Mouse (Mus musculus) embryonic facial prominence, embryonic 13.5 days (tissue): ENCODE results near the gene Crip2. TPM values are rescaled to one million over a fixed set of nuclear protein-coding genes. Genes with fewer than 3 reads are reported as not detected.

Experiments
- ATAC-seq: fragments of 200-750 bp; cut with Nextera tagmentation; 2 replicates; pipeline ENCODE4 v1.8.0; 2017; ENCODE audit warnings: low read depth; ENCODE audit not compliant: insufficient number of reproducible peaks, insufficient read depth, low FRiP score, low TSS enrichment
- H3K27ac ChIP-seq: fragments of 300-500 bp; sonication (generic); 2 replicates; pipeline ENCODE4 v1.5.1; 2015; ENCODE audit warnings: moderate library complexity, mild to moderate bottlenecking, inconsistent platforms
- H3K27me3 ChIP-seq: fragments of 300-500 bp; sonication (generic); 2 replicates; pipeline ENCODE4 v1.6.1; 2015; ENCODE audit warnings: mild to moderate bottlenecking, inconsistent platforms
- H3K36me3 ChIP-seq: fragments of 300-500 bp; sonication (generic); 2 replicates; pipeline ENCODE4 v1.6.1; 2015; ENCODE audit warnings: mild to moderate bottlenecking, inconsistent platforms
- H3K4me1 ChIP-seq: fragments of 300-500 bp; sonication (generic); 2 replicates; pipeline ENCODE4 v1.6.1; 2015; ENCODE audit warnings: inconsistent platforms
- H3K4me2 ChIP-seq: fragments of 300-500 bp; sonication (generic); 2 replicates; pipeline ENCODE4 v1.6.1; 2015; ENCODE audit warnings: moderate library complexity, mild to moderate bottlenecking, inconsistent platforms
- H3K4me3 ChIP-seq: fragments of 300-500 bp; sonication (generic); 2 replicates; pipeline ENCODE4 v1.5.1; 2015; ENCODE audit warnings: mild to moderate bottlenecking, inconsistent platforms
- H3K9ac ChIP-seq: fragments of 300-500 bp; sonication (generic); 2 replicates; pipeline ENCODE4 v1.6.1; 2015; ENCODE audit warnings: mild to moderate bottlenecking, inconsistent platforms
- H3K9me3 ChIP-seq: fragments of 300-500 bp; sonication (generic); 2 replicates; pipeline ENCODE4 v1.6.1; 2016; ENCODE audit warnings: inconsistent platforms
- WGBS: fragments of 180-500 bp; shearing (Covaris S2); methylation state at CpG from one replicate; pipeline ENCODE4 v1.1.7; 2015; ENCODE audit warnings: mixed read lengths; 5-methylcytosine and 5-hydroxymethylcytosine counted together
- polyA plus RNA-seq: library from polyadenylated mRNA; unstranded; fragments of >200 nt; fragmentation: Nextera tagmentation; extraction: Ambion mirVana; gene quantifications from 2 replicates; pipeline ENCODE4 v1.2.1, GENCODE M21; 2015

Crip2 gene
- polyA plus RNA-seq, 1 experiment from 2014 or later: 63.4 TPM

DNA sequence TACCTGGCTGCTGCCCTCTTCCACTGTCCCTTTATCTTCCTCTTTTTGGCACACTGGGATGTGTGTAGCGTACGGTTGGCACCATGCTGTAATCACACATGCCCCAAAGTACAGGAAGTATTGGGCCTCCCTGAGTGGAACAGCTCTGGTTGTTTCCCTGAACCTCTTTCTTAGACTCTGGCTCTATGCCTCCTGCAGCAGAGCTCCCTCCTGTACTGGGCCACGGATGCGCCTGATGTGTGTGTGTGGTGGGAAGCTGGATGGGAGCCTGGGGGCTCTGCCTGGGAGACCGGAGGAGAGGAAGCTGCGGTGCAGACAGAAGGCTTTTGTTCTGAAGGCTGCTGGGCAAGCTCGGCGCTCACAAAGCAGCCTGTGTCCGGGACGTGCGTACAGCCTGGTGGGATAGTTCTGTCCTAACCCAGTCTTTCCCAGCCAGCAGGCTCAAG, 23.5 kb downstream of the Crip2 start:
- ATAC-seq: no peak; the same call in 1 of the 2 replicates
- H3K9ac ChIP-seq: peak overlapping the region; percentile 52; the same call in 1 of the 2 replicates
- WGBS: 24% methylated on average over 11 of the region's 11 CpGs

DNA sequence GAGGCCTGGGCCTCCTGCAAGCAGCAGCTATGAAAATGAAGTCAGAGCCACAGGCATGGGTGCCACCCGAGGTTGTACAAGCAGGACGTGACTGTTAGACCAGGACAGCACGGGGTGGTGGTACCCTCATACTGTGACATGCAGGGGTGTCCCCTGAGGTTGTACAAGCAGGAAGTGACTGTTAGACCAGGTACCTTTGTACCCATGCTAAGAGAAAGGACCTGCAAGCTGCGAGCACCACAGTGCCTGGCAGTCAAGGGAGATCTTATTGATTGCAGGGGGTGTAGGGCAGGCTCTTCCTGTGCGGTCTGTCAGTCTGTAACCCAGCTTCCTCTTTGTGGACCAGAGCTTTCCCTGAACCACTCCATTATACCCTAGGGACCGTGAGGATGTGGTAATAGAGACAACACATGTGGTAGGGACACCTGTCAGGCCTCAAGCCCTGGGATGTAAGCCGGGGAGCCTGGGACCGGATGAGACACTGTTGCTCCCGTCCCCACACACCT, 28.0 kb downstream of the Crip2 start:
- no peak for ATAC-seq
- WGBS: 78% methylated on average over 9 of the region's 9 CpGs
- peaks cover 11% of the 10 kb centered on the region for H3K4me1 ChIP-seq

More for the DNA sequence above, 23.5 kb downstream of the Crip2 start:
- Histone ChIP-seq H3K4me2 (no peak overlapping the region), H3K4me1 (peaks cover 20% of the 10 kb centered on the region), H3K27me3 (no peaks in the 10 kb centered on the region), H3K4me3 (no peak overlapping the region), H3K36me3 (peaks cover 38% of the 10 kb centered on the region), H3K9me3 (no peaks in the 10 kb centered on the region), H3K27ac (peak overlapping the region; percentile 77)

GRCm38 (mm10) chr12:113176960-113177725, 37.1 kb downstream of the Crip2 start:
- no peak overlapping the region for H3K27ac ChIP-seq
- no peak overlapping the region for H3K4me2 ChIP-seq
- H3K36me3 ChIP-seq: no peaks in the 10 kb centered on the region
- no peaks in the 10 kb centered on the region for H3K9me3 ChIP-seq
- ATAC-seq: no peak
- no peaks in the 10 kb centered on the region for H3K27me3 ChIP-seq
- H3K4me3 ChIP-seq: no peak overlapping the region
- no peak overlapping the region for H3K9ac ChIP-seq
- H3K4me1 ChIP-seq: no peaks in the 10 kb centered on the region
- WGBS: 86% methylated on average over 18 of the region's 18 CpGs

More for the DNA sequence above, 28.0 kb downstream of the Crip2 start:
- Histone ChIP-seq H3K27me3 (no peaks in the 10 kb centered on the region), H3K36me3 (peaks cover 10% of the 10 kb centered on the region), H3K4me2 (no peak overlapping the region), H3K4me3 (no peak overlapping the region), H3K9me3 (no peaks in the 10 kb centered on the region), H3K9ac (0 out of 2 replicates have a peak overlapping the region, but pooled peaks have one; percentile 6), H3K27ac (no peak overlapping the region)

DNA sequence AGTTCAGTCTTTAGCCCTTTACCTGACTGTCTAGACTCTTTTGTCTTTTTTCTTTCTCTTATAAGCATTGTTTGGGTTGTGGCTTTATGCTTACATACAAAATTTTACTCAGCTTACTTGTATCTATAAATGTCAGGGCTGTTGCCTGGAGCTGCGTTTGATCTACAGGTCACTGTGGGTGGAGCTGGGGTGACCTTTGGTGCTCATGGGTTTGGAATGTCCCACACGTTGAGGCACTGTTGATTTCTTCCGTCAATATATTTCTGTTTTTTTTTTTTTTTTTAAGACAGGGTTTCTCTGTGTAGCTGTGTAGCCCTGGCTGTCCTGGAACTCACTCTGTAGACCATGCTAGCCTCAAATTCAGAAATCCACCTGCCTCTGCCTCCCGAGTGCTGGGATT, 41.0 kb downstream of the Crip2 start:
- Histone ChIP-seq H3K9ac (no peak overlapping the region), H3K4me2 (no peak overlapping the region), H3K27me3 (peaks cover 17% of the 10 kb centered on the region), H3K9me3 (no peaks in the 10 kb centered on the region), H3K4me3 (no peak overlapping the region), H3K27ac (no peak overlapping the region), H3K36me3 (no peaks in the 10 kb centered on the region), H3K4me1 (peaks cover 7% of the 10 kb centered on the region; the same call in 1 of the 2 replicates)
- WGBS: 48% methylated on average over 4 of the region's 4 CpGs
- ATAC-seq: no peak

DNA sequence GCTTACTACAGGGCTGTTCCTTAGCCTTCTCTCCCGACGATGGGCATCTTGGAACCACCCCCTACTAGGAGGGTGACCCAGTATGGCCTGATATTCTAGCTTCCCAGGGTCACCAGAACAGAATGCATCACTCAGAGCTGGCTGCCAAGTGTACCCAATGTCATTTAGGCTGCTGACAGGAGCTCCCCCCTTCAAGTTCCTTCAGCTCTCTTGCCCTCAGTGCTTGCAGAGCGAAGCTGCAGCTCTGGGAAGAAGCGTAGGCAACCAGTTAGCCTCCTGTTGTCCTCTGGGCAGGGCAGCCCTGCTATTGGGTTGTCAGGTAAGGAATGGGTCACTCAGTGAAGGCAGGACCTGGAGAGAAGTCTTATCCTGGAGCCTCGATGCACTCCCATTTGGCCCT, 44.9 kb downstream of the Crip2 start:
- no peak for ATAC-seq
- H3K4me3 ChIP-seq: 0 out of 2 replicates have a peak overlapping the region, but pooled peaks have one; percentile 74
- peaks cover 19% of the 10 kb centered on the region for H3K36me3 ChIP-seq
- H3K27me3 ChIP-seq: peaks cover 38% of the 10 kb centered on the region
- no peak overlapping the region for H3K9ac ChIP-seq
- H3K9me3 ChIP-seq: no peaks in the 10 kb centered on the region
- no peak overlapping the region for H3K27ac ChIP-seq
- peak overlapping the region; percentile 85; the same call in 1 of the 2 replicates for H3K4me2 ChIP-seq
- 62% methylated on average over 5 of the region's 5 CpGs for WGBS
- H3K4me1 ChIP-seq: peaks cover 28% of the 10 kb centered on the region

GRCm38 (mm10) chr12:113185442-113186291, 45.6 kb downstream of the Crip2 start, which contains the start of gene Tmem121:
Gene Tmem121, plus strand, starts transcription at chr12:113185930.
- peak within 1 kb of the TSS; percentile 74 for H3K4me3 ChIP-seq
- H3K9ac ChIP-seq: peak within 1 kb of the TSS; percentile 80
- peaks cover 38% of the 10 kb centered on the region for H3K27me3 ChIP-seq
- H3K36me3 ChIP-seq: peaks cover 26% of the 10 kb centered on the region
- peak within 1 kb of the TSS; percentile 85 for H3K4me2 ChIP-seq
- no peak for ATAC-seq
- no peak within 1 kb of the TSS for H3K27ac ChIP-seq
- H3K4me1 ChIP-seq: peaks cover 28% of the 10 kb centered on the region
- WGBS: 2% methylated on average over 62 of the region's 63 CpGs
- H3K9me3 ChIP-seq: no peaks in the 10 kb centered on the region

GRCm38 (mm10) chr12:113186326-113187010, 46.4 kb downstream of the Crip2 start:
- Histone ChIP-seq H3K4me3 (peak overlapping the region; percentile 74), H3K27ac (no peak overlapping the region), H3K4me1 (peaks cover 28% of the 10 kb centered on the region), H3K27me3 (peaks cover 38% of the 10 kb centered on the region), H3K4me2 (peak overlapping the region; percentile 85), H3K36me3 (peaks cover 32% of the 10 kb centered on the region), H3K9me3 (no peaks in the 10 kb centered on the region), H3K9ac (peak overlapping the region; percentile 80)
- no peak for ATAC-seq
- 40% methylated on average over 12 of the region's 12 CpGs for WGBS

DNA sequence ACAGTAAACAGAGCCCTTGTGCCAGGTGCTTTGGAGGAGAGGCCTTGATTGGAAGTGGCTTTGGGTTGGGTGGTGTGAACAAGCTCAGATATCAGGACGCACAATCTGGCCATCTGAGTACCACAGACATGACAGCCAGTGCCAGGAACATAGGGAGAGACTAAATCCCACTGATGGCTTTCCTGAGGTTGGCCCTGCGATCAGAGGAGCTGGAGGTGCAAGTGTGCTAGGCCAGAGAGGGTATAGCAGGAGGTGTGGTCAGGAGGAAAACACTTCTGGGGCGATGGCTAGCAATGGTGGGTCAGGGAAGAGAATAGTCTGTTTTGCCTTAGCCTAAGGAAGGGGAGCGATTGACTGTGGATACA, 47.0 kb downstream of the Crip2 start:
- Histone ChIP-seq H3K27ac (no peak overlapping the region), H3K27me3 (peaks cover 38% of the 10 kb centered on the region), H3K36me3 (peaks cover 33% of the 10 kb centered on the region), H3K9me3 (no peaks in the 10 kb centered on the region), H3K9ac (peak overlapping the region; percentile 64), H3K4me3 (peak overlapping the region; percentile 74), H3K4me2 (peak overlapping the region; percentile 85), H3K4me1 (peaks cover 28% of the 10 kb centered on the region)
- 45% methylated on average over 4 of the region's 4 CpGs for WGBS
- ATAC-seq: no peak

DNA sequence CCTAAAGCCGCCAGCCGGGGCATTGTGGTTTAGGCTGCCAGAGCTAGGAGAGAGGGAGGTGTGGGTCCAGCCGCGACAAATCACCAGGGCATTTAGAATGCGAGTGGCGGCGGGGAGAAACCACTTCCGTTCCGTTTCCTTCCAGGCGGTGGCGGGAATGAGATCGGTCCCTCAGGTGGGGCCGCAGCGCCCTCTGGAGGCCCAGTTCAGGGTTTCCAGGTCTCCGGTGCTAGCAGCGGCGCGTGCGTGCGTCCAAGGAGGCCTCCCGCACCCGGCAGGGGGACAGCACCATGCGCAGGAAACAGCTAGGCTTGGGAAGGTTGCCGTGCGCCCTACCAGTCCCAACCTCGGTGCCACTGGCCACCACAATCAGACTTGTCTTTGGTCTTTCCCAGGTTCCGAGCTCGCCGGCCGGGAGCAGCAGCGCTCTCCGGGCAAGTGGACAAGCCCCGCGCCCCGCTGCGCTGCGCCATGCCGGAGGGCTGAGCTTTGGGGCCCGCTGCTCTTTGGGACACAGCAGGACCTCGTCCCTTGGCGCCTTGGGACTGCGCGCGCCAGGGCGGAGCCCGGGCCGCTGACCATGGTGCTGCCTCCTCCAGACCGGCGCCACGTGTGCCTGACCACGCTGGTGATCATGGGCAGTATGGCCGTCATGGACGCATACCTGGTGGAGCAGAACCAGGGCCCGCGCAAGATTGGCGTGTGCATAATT, 47.7 kb downstream of the Crip2 start:
- no peak for ATAC-seq
- Histone ChIP-seq H3K9ac (peak overlapping the region; percentile 64), H3K36me3 (peaks cover 33% of the 10 kb centered on the region), H3K4me3 (peak overlapping the region; percentile 74), H3K9me3 (no peaks in the 10 kb centered on the region), H3K4me1 (peaks cover 28% of the 10 kb centered on the region), H3K27me3 (peaks cover 38% of the 10 kb centered on the region), H3K4me2 (peak overlapping the region; percentile 85), H3K27ac (no peak overlapping the region)
- 5% methylated on average over 56 of the region's 56 CpGs for WGBS

DNA sequence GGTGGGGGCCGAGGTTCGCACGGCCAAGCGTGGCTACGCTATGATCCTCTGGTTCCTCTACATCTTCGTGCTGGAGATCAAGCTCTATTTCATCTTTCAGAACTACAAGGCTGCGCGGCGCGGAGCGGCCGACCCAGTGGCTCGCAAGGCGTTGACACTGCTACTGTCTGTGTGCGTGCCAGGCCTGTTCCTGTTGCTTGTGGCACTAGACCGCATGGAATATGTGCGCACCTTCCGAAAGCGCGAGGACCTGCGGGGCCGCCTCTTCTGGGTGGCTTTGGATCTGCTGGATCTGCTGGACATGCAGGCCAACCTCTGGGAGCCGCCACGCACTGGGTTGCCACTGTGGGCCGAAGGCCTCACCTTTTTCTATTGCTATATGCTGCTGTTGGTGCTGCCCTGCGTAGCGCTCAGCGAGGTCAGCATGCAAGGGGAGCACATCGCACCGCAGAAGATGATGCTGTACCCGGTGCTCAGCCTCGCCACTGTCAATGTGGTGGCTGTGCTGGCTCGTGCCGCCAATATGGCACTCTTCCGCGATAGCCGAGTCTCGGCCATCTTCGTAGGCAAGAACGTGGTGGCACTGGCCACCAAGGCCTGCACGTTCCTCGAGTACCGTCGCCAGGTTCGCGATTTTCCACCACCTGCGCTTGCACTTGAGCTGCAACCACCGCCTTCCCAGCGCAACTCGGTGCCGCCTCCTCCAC, 48.5 kb downstream of the Crip2 start:
- H3K27ac ChIP-seq: no peak overlapping the region
- H3K9ac ChIP-seq: no peak overlapping the region
- peaks cover 28% of the 10 kb centered on the region for H3K4me1 ChIP-seq
- H3K27me3 ChIP-seq: peaks cover 38% of the 10 kb centered on the region
- WGBS: 91% methylated on average over 51 of the region's 51 CpGs
- peaks cover 33% of the 10 kb centered on the region for H3K36me3 ChIP-seq
- peak overlapping the region; percentile 74 for H3K4me3 ChIP-seq
- ATAC-seq: no peak
- peak overlapping the region; percentile 85 for H3K4me2 ChIP-seq
- H3K9me3 ChIP-seq: no peaks in the 10 kb centered on the region
